Mouse (Mus musculus) right cerebral cortex, postnatal 4 days (tissue): Measurements from ENCODE around the gene Galt.

Experiments used
- DNase-seq: peaks from one replicate; pipeline ENCODE4 v3.0.0-alpha.2; 2022

Gene Galt

GRCm38 (mm10) chr4:41754797-41755337, at the start of gene Galt:
Gene Galt (plus strand): TSS chr4:41755228.
- no peak for DNase-seq

- no peak for DNase-seq
These were observed 48.9 kb upstream of the Galt start for GRCm38 (mm10) chr4:41705922-41706754.

GRCm38 (mm10) chr4:41707011-41707535, 48.0 kb upstream of the Galt start:
- peak; percentile 66 for DNase-seq

GRCm38 (mm10) chr4:41708192-41708745, 46.8 kb upstream of the Galt start:
- DNase-seq, result no peak

- DNase-seq, result no peak
These were observed 44.8 kb upstream of the Galt start for GRCm38 (mm10) chr4:41710229-41710628.

DNA sequence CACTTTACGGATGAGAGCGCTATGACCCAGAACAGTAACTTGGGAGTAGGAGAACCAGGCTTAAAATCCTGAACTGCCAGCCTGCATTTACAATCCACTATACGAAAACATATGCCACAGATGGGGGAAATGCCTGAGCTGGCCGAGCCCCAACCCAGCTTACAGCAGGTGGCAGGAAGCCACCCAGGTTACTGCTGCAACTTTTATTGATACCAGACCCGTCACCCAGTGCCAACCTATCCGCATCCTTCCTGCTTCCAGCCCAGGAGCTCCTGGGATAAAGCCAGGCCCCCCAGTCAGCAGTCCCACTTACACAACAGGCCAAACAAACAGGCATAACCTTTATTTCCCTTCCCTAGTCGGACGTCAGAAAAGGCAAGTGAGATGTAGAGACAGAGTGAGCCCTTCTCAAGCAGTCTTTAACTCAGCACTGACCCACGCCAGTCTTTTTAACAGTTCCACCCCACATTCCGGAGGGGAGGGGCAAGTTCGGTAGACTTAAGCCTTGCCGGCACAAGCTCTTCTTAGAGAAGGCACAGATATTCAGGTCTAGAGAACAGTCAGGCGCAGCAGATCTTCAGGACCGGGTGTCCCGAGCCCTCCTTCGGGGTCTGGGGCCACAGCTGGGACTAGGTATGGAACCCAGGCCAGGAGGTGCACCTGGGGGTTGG, 43.2 kb upstream of the Galt start:
- no peak for DNase-seq

DNA sequence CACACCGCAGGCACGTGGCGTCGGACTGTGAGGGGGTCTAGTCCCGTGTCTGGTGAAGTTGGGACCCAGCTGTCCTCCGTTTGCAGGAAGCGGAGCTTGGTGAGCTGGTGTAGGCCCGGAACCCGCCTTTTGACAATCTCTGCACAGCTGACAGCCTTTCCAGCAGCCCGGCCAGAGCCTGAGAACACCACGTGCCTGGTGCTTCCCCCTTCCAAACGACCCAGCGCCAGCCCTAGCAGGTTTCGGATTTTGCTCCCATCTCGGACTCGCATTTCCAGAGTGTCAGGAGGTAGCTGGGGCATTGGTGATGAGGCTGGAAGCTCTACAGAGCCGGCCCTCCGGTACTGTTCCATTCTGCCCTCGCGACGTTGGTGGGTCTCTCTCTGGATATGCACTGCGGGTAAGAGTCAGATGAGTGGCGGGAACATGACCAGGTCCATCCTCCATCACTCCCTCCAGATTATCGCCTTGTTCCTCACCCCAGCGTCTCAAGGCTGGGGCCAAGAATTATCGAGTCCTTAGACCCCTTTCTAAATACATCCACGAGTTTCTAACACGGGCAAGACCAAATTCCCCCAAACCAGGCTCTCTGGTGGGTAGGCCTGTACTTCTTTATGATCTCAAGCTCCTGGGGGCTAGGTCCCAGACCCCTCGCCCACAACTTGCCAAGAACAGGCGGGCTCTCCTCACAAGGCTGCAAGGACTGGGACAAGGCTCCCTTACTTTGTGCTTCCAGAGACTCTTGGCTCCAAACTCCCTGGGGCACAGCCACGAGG, 42.4 kb upstream of the Galt start:
- DNase-seq, result no peak

GRCm38 (mm10) chr4:41713197-41714067, 41.6 kb upstream of the Galt start, which contains the start of gene Rpp25l:
Gene Rpp25l (minus strand): TSS chr4:41713534.
- peak; percentile 86 for DNase-seq

GRCm38 (mm10) chr4:41714276-41714675, 40.8 kb upstream of the Galt start:
- peak; percentile 66 for DNase-seq

GRCm38 (mm10) chr4:41715082-41715481, 39.9 kb upstream of the Galt start:
- no peak for DNase-seq

DNA sequence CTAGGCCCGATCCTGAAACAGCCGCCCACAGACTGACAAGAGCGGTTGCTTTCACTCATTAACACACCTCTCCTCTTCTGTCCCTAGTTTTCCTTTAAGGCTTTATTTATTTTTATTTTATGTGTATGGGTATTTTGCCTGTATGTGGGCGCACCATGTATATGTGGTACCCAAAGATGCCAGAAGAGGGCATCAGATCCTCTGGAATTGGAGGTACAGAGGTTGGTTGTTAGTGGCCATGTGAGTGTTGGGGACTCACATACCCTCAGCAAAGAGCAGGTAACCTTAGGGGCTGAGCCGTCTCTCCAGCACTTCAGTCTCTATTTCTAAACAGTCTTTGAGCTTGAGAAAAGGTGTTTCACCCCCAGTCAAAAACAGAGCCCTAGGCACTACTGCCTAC, 39.4 kb upstream of the Galt start:
- DNase-seq, result peak; percentile 45

GRCm38 (mm10) chr4:41716834-41717233, 38.2 kb upstream of the Galt start:
- DNase-seq, result no peak

GRCm38 (mm10) chr4:41722918-41723351, 32.1 kb upstream of the Galt start, which contains the start of gene Dctn3:
Gene Dctn3 (minus strand): TSS chr4:41723170.
- peak; percentile 74 for DNase-seq

DNA sequence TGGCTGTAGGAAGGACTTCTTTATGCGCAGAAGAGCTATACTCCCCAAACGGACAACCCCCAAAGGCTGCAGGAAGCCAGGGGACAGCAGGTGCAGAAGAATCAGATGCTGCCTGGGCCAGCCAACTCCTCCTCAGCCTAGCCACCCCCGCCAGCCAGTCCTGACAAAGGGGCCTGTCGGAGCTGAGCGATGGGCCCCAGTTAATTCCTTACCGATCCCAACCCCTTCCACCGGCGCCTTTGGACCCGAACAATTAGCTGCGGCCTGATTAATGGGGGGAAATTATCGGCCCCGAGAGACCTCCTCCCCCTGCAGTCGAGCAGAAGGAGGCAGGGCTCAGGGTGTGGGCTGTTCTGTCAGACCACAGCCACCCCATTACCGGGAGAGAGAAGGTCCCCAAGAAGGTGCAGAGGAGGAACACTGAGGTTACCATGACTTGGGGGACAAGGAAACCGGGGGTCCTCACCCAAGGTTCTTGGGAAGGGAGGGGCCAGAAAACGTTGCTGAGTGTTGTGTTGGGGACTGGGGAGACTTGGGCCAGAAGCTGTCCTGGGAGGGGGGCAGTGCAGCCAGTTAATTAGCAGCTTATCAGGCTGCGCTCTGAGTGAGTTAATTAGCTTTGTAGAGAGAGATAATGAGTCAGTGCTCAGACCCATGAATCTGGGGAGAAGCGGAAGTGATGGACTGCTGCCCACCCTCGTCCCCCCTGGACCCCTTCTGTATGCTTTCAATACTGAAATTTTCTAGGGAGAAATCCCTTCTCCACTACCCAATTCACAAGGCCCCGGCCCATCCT, 28.0 kb upstream of the Galt start:
- DNase-seq, result no peak

- DNase-seq, result no peak
These were observed 23.8 kb upstream of the Galt start, which contains the start of gene Arid3c for GRCm38 (mm10) chr4:41731052-41731765. Gene Arid3c (minus strand): TSS chr4:41731142.

DNA sequence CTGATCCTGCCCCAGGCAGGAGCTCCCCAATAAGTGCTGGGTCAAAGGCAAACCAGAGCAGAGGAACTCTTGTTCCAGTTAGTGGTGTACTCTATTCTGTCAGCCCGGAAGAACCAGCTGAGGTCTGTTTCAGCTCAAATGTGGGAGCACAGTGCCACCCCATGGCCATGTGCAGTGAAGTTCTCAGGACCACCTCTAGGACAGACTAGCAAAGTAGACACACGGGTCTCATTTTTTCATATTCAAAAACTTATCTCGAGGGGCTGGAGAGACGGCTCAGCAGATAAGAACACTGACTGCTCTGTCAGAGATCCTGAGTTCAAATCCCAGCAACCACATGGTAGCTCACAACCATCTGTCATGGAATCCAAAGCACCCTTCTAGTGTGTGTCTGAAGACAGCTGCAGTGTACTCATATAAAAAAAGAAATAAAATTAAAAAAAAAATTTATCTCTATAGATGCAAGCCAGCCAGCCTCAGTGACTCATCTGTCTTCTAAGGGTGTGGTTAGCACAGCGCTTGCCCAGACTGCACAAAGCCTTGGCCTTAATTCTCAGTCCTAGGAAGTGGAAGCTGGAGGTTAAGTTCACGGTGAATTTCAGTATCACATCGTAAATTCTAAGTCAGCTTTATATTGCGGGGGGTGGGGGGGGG, 17.3 kb upstream of the Galt start:
- peak; percentile 71 for DNase-seq

- no peak for DNase-seq
These were observed 16.8 kb upstream of the Galt start for GRCm38 (mm10) chr4:41738256-41738603.

DNA sequence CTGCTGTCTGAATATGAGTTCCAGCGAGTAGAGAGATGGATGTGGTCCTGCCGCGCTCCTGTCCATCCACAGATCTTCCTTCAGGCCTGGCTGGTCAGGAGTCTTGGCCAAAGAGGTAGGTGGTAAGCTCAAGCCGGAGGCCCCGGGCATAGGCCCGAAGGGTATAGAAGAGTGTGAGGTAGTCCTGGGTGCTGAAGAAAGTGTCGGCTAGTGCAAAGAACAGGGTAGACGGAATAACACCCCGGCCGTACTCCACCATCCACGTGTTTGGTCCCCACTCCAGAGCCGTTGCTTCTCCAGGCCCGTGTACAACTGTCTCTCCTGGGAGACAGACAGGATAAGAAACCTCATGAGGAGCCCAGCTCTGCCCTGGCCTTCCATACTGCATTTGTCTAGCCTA, 15.8 kb upstream of the Galt start:
- DNase-seq, result no peak
